Mouse (Mus musculus) ES-E14 (cell line): ENCODE measurements around the gene 2310039H08Rik.

Experiments used
- CHD2 ChIP-seq: IDR thresholded peaks from 2 replicates; pipeline ENCODE4 v1.6.1; 2014; ENCODE audit warnings: mild to moderate bottlenecking, low read depth, low read length, inconsistent platforms
- HCFC1 ChIP-seq: IDR thresholded peaks from 2 replicates; pipeline ENCODE4 v1.6.1; 2012; ENCODE audit warnings: low read length, inconsistent platforms, borderline replicate concordance; ENCODE audit not compliant: insufficient read depth
- MAFK ChIP-seq: IDR thresholded peaks from 2 replicates; pipeline ENCODE4 v1.6.1; 2014; ENCODE audit warnings: mild to moderate bottlenecking, low read depth, low read length, inconsistent platforms; ENCODE audit not compliant: insufficient read depth
- ZC3H11A ChIP-seq: IDR thresholded peaks from 2 replicates; pipeline ENCODE4 v1.6.1; 2012; ENCODE audit warnings: low read depth, mild to moderate bottlenecking, inconsistent platforms, low read length, borderline replicate concordance
- ZNF384 ChIP-seq: IDR thresholded peaks from 2 replicates; pipeline ENCODE4 v1.6.1; 2012; ENCODE audit warnings: low read depth, low read length, inconsistent platforms

DNA sequence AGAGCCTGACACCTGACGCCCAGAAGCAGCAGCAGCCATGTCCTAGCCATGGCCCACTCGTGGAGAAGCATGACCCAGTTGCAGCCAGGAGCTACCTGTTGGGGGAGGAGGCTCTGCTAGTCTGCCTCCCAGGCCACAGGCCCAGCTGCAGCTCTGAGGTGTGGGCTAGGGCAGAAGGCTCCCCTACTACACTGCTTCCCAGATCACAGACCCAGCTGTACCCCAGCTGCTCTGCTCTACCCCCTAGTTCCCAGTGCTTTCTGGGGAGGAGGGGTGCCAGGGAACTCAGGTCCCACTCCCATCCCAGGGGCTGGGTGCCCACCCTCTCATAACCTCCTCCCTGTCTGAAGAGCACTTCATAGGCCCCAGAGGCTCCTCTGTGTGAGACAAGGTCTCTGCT, 8.9 kb upstream of the 2310039H08Rik start, which contains the start of gene Ptcra:
- TF ChIP-seq CHD2 (no peak), ZNF384 (no peak), ZC3H11A (no peak), HCFC1 (no peak), MAFK (no peak)
